Mouse (Mus musculus): Measurements from ENCODE around the gene Ldlrap1.

Gene Ldlrap1

DNA sequence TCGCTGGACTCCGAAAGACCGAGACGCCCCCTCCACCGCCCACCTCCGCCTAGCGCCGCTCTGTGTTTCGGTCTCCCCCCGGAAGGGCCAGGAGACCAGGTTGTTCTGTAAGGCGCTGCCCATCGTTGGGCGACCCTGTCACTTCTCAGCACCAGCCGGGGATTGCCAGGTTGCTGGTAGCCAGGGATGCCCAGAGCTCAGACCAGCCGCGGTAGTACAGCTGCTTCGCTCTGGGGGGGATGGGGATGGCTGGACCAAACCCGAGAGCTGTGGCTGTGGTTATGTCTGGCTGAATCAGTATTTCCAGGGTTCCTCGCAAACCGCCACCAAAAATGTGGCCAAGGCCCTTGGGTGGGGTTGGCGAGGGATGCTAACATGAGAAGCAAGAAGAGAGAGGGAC lies 63.2 kb downstream of the Ldlrap1 start:
- no peak for DNase-seq

DNA sequence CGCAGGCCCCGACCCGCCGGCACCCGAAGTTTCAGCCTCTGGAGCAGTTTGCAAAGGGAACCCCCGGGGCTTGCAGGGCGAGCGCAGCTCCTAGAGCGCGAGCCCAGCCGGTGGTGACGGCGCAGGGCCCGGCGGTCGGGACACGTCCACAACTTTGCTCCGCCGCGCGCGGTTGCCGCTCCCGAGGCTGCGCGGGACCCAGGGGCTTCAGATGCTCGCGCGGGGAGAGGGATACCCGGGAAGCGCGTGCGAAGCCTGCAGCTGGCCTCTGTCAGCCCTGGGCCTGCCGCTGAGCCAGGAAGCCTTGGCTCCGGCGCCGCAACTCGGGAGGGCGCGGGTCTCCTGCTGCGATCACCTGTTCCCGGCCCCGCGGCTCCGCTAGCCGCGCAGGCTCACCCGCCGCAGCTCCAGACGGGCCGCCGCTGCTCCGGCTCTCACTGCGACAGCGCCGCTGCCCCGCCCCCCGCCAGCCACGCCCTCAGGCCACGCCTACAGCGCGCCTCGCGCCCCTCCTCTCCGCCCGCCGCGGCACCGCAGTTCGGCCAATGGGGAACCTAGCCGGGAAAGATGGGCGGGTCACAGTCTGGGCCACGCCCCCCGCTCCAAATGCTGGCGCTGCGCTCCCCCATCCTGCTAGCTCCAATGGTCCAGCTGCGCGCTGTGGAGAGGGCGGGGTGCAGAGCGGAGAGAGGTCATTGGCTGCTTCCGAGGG lies 63.8 kb downstream of the Ldlrap1 start, which contains the start of gene Man1c1:
Gene Man1c1 (minus strand): TSS at position 456 of the 712 bp plus-strand sequence.
- DNase-seq: peak; percentile 99

DNA sequence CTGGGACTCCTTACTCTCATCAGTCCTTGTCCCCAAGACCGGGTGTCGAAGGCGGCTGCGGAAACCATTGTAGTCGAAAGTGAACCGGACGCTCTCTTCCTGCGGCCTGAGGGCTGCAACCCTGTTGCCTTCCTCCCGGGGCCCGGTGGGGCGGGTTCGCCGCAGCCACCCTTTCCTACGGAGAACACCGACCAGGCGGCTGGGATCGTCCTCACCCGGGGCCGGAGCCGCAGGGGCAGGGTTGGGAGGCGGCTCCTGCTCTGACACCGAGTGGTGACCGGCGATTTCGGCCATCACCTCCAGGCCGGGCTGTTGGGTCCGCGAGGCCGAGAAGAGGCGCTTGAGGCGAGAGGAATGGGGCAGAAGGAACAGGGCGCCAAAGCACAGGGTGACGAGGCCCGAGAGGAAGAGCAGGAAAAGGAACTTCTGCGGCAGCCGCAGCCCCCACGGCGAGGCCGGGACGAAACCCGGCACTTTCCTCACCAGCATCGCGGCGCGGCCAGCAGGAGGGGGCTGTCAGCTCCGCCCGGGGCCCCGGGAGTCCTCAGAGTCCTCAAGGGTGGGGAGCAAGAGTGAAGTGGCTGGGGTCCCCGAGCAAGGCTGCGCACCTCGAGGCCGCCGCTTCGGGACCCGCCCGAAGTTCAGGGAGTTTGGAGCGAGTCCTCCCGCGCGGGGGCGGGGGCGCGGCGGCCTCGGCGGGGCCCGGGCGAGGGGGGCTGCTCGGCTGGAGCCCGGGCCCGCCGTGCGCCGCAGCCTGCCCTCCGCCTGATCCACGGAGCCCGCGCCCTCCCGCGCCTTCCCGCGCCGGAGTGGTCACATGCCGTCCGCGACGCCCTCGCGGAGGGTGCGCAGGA lies 64.6 kb downstream of the Ldlrap1 start:
- DNase-seq: peak; percentile 53 to 57

DNA sequence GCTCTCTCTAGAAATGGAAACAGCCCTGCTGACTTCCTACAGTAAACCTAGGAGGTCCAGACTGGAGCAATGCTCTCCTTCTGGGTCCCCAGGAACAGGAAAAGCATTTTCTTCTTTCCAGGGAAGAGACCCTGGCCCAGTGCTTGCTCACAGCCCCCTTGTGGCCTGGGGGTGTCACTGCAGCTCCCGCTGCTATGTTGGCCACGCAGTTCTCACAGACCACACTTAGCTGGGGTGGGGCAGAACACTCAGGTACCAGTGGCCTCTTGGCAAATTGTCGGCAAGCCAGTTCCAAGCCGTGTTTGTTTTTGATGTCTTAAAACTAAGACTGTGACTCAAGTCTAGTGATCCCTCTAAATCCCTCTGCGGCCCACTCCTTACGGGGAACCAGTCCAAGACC lies 65.9 kb downstream of the Ldlrap1 start:
- peak; percentile 83 to 90 for DNase-seq

DNA sequence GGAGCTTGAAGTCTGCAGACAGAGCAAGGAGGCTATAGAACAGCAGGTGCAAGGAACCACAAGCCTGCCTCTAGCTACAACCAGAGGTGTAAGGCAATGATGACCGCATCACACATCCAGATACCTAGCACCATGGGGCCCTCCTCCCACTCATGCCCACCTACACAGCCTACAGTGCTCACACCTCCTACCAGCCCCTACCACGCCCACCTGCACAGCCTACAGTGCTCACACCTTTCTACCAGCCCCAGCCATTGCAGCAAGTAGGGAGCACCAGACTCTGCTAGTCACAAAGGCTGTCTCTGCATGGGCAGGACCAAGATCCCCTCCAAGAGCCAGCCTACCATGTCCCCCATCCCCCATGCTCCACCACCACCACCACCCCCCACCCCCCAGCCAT lies 66.9 kb downstream of the Ldlrap1 start:
- DNase-seq: no peak

DNA sequence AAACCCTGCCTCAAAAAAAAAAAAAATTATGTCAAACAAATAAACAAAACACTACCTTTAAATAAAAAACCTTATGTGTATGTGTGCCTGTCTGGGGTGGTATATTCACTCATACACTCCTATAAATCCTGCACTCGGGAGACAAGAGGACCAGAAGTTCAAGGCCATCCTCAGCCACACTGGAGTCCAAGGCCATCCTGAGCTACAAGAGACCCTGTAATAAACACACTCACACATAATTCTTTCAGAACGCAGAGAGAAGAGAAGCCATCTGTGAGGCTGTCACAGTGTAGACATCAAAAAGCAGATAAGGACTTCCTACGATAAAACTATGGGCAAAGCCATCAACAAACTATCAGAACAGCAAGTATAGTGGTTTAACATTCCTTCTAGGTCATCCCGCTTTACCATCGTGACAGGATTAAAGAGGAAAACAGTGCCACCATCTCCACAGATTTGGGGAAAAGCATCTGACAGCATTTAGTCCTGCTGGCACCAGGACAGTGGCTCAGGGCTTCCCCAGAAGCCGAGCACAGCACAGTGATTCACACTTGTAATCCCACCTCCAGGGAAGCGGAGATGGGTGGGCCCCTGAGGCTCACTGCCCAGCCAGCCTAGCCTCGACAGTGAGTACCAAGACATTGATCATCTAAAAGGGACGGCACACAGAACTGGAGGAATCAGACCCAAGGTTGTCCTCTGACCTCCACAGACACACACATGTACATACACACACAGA lies 74.5 kb downstream of the Ldlrap1 start:
- no peak for DNase-seq

DNA sequence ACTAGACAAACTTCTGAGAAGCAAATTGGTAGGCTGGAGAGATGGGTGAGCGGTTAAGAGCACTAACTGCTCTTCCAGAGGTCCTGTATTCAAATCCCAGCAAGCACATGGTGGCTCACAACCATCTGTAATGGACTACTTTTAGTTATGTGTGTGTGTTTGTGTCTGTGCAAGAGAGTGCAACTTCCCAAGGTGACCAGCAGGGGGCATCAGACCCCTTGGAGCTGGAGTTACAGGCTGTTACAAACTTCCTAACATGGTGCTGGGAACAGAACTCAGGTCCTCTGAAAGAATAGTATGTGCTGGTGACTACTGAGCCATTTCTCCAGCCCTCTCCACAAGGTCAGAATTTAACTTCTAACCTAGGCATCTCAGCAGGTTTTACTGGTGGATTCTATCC lies 75.4 kb downstream of the Ldlrap1 start:
- DNase-seq: no peak

All from lung, adult 18-20 months (tissue).